Mouse (Mus musculus): ENCODE data around the gene Kcnk13. TPM values are rescaled to one million over a fixed set of nuclear protein-coding genes. Genes with fewer than 3 reads are reported as not detected.

Kcnk13 gene
- total and polyA plus RNA-seq, 2 experiments from 2014 or later = 0.34 to 2.6 TPM

DNA sequence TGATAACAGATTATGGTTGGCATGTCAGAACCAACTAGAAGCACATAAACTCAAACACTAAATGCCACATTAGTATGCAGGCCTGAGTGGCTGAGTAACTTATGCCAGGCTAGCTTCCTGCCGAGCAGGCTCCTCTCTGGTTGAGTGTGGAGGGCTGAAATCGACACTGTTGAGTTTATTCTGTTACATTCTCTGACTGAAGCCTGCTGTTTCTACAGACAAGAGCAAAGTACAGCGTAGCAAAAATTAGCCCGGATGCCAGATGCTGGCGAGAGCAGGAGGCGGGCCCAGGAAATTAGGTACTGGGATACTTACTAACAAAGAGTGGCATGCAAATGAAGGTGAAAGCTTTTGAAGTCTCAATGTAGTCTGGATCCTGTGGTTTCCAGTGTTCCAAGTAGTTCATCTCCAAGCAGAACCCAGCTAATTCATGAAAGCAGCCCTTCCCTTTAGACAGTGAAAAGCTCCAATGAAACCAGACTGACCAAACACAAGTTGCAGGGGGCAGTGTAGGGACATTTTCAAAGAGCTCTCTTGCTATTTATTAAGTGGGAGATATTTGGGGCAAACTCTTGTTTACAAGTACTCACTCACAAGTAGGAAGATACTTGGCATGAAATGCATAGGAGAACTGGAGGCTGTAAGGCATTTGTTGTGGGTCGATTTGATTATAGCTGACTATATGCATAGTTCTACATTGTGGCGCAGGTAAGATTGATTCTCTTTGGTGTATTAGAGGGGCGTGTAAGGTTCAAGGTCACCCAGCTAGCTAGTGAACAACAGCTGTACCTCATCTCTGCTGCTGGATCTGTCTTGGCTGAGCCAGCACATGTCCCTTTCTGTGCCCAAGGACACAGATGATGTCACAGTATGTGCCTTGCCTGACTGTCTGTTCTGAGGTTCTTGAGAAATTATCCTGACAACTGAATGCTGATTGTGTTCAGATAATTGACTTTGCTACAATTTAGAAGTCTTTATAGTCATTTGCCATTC lies 5.9 kb upstream of the Kcnk13 start:
- Histone ChIP-seq H3K4me3 (ENCODE audit: low read depth, low read length) (no peak overlapping the region), H3K9ac (replicated peaks; ENCODE audit: low read depth, low read length) (no peak overlapping the region), H3K9me3 (replicated peaks; ENCODE audit: control insufficient read depth, low read length) (no peaks in the 10 kb centered on the region), H3K27me3 (ENCODE audit: control insufficient read depth, insufficient read depth, low read length) (peaks cover 4% of the 10 kb centered on the region), H3K4me1 (ENCODE audit: control insufficient read depth, insufficient read depth) (no peaks in the 10 kb centered on the region), H3K27ac (ENCODE audit: low read depth) (no peak overlapping the region), H3K36me3 (replicated peaks; ENCODE audit: control insufficient read depth, insufficient read depth, low read length) (0 out of 2 replicates have a peak, but pooled peaks cover 8% of the 10 kb centered on the region), H3K4me2 (ENCODE audit: low read depth, low read length) (no peak overlapping the region)
- TF ChIP-seq CTCF (IDR thresholded peaks at IDR 0.05; ENCODE audit: low read depth) (no peak), EP300 (IDR thresholded peaks at IDR 0.05; ENCODE audit: low read depth) (no peak)
- ATAC-seq (ENCODE audit: insufficient read depth, low read depth) = no peak
- 70% methylated on average over 9 of the region's 9 CpGs for WGBS
- DNase-seq (ENCODE audit: low spot score) = no peak

- ATAC-seq (ENCODE audit: insufficient read depth, low read depth) (no peak), DNase-seq (ENCODE audit: low spot score) (no peak)
- Histone ChIP-seq H3K4me2 (ENCODE audit: low read depth, low read length) (no peak overlapping the region), H3K27ac (ENCODE audit: low read depth) (no peak overlapping the region), H3K4me3 (ENCODE audit: low read depth, low read length) (no peak overlapping the region), H3K9me3 (replicated peaks; ENCODE audit: control insufficient read depth, low read length) (no peaks in the 10 kb centered on the region), H3K9ac (replicated peaks; ENCODE audit: low read depth, low read length) (no peak overlapping the region), H3K4me1 (ENCODE audit: control insufficient read depth, insufficient read depth) (no peaks in the 10 kb centered on the region), H3K27me3 (ENCODE audit: control insufficient read depth, insufficient read depth, low read length) (peaks cover 13% of the 10 kb centered on the region), H3K36me3 (replicated peaks; ENCODE audit: control insufficient read depth, insufficient read depth, low read length) (0 out of 2 replicates have a peak, but pooled peaks cover 8% of the 10 kb centered on the region)
- TF ChIP-seq EP300 (IDR thresholded peaks at IDR 0.05; ENCODE audit: low read depth) (no peak), CTCF (IDR thresholded peaks at IDR 0.05; ENCODE audit: low read depth) (no peak)
Observed at GRCm38 (mm10) chr12:99959291-99959690, 5.0 kb upstream of the Kcnk13 start.

DNA sequence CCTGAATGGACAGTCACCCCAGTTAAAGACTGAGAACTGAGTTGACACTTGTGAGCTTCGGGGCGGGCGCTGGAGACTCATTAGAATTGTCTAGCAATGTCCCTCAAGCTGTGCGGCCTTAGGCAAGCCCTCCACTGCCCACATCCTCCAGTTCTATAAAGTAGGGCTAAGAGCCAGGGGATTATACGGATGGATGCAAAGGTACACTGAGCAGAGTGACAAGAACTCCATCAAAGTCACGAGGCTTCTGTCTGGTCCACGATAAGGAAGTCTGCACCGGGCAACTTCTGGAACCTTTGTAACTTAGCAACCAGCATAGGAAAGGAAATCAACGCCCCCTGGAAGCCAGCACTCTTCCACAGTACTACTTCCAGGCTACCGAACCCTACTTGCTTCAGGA lies 4.4 kb upstream of the Kcnk13 start:
- WGBS = 19% methylated on average over 10 of the region's 10 CpGs
- ATAC-seq (ENCODE audit: insufficient read depth, low read depth) (no peak), DNase-seq (ENCODE audit: low spot score) (no peak)
- H3K27ac ChIP-seq (ENCODE audit: low read depth) = no peak overlapping the region
- TF ChIP-seq CTCF (IDR thresholded peaks at IDR 0.05; ENCODE audit: low read depth) = no peak
- no peak for TF ChIP-seq EP300 (IDR thresholded peaks at IDR 0.05; ENCODE audit: low read depth)
- H3K4me1 ChIP-seq (ENCODE audit: control insufficient read depth, insufficient read depth) = peaks cover 6% of the 10 kb centered on the region; the same call in 1 of the 2 replicates
- 0 out of 2 replicates have a peak, but pooled peaks cover 8% of the 10 kb centered on the region for H3K36me3 ChIP-seq (replicated peaks; ENCODE audit: control insufficient read depth, insufficient read depth, low read length)
- no peak overlapping the region for H3K4me2 ChIP-seq (ENCODE audit: low read depth, low read length)
- H3K9me3 ChIP-seq (replicated peaks; ENCODE audit: control insufficient read depth, low read length) = no peaks in the 10 kb centered on the region
- H3K9ac ChIP-seq (replicated peaks; ENCODE audit: low read depth, low read length) = no peak overlapping the region
- H3K4me3 ChIP-seq (ENCODE audit: low read depth, low read length) = no peak overlapping the region
- peaks cover 20% of the 10 kb centered on the region for H3K27me3 ChIP-seq (ENCODE audit: control insufficient read depth, insufficient read depth, low read length)

DNA sequence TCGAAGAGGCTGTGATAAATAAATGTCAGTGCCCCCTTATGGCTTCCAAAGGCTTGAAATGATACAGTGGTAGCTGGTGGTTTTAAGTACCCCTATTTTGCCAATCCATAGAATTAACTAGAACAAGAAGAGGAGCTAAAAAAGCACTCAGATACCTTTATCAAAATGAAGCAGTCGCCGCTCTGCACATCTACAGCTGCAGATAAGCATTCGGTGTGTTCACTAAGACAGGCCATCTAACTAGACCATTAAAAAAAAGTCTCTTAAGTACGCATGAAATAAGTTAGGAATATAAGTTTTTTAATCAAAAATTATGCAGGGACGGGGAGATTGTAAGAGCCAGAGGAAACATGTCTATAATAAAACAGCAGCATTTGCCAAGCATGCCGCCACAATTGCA lies 3.6 kb upstream of the Kcnk13 start:
- Histone ChIP-seq H3K27me3 (ENCODE audit: control insufficient read depth, insufficient read depth, low read length) (peaks cover 27% of the 10 kb centered on the region), H3K9ac (replicated peaks; ENCODE audit: low read depth, low read length) (no peak overlapping the region), H3K4me1 (ENCODE audit: control insufficient read depth, insufficient read depth) (peaks cover 11% of the 10 kb centered on the region; the same call in 1 of the 2 replicates), H3K4me2 (ENCODE audit: low read depth, low read length) (no peak overlapping the region), H3K9me3 (replicated peaks; ENCODE audit: control insufficient read depth, low read length) (no peaks in the 10 kb centered on the region), H3K4me3 (ENCODE audit: low read depth, low read length) (no peak overlapping the region), H3K36me3 (replicated peaks; ENCODE audit: control insufficient read depth, insufficient read depth, low read length) (0 out of 2 replicates have a peak, but pooled peaks cover 2% of the 10 kb centered on the region), H3K27ac (ENCODE audit: low read depth) (no peak overlapping the region)
- 67% methylated on average over 7 of the region's 7 CpGs for WGBS
- ATAC-seq (ENCODE audit: insufficient read depth, low read depth) = no peak
- no peak for DNase-seq (ENCODE audit: low spot score)
- TF ChIP-seq CTCF (IDR thresholded peaks at IDR 0.05; ENCODE audit: low read depth) = no peak
- no peak for TF ChIP-seq EP300 (IDR thresholded peaks at IDR 0.05; ENCODE audit: low read depth)

- peaks cover 70% of the 10 kb centered on the region for H3K27me3 ChIP-seq (ENCODE audit: control insufficient read depth, insufficient read depth, low read length)
- no peaks in the 10 kb centered on the region for H3K36me3 ChIP-seq (replicated peaks; ENCODE audit: control insufficient read depth, insufficient read depth, low read length)
- peaks cover 16% of the 10 kb centered on the region; the same call in 1 of the 2 replicates for H3K4me1 ChIP-seq (ENCODE audit: control insufficient read depth, insufficient read depth)
- 0 out of 2 replicates have a peak overlapping the region, but pooled peaks have one; percentile 14 for H3K9ac ChIP-seq (replicated peaks; ENCODE audit: low read depth, low read length)
- peak; percentile 25; the same call in 1 of the 2 replicates for ATAC-seq (ENCODE audit: insufficient read depth, low read depth)
- H3K9me3 ChIP-seq (replicated peaks; ENCODE audit: control insufficient read depth, low read length) = no peaks in the 10 kb centered on the region
- peak overlapping the region; percentile 83 for H3K4me2 ChIP-seq (ENCODE audit: low read depth, low read length)
- no peak for DNase-seq (ENCODE audit: low spot score)
- TF ChIP-seq CTCF (IDR thresholded peaks at IDR 0.05; ENCODE audit: low read depth) (no peak), EP300 (IDR thresholded peaks at IDR 0.05; ENCODE audit: low read depth) (no peak)
- WGBS = under 1% methylated on average over 72 of the region's 77 CpGs
- peak overlapping the region; percentile 51 for H3K4me3 ChIP-seq (ENCODE audit: low read depth, low read length)
- H3K27ac ChIP-seq (ENCODE audit: low read depth) = no peak overlapping the region
Observed at GRCm38 (mm10) chr12:99965203-99966115, 1.2 kb downstream of the Kcnk13 start.
